Mouse (Mus musculus) kidney, adult 9 months (tissue): Measurements from ENCODE around the gene Cdhr2.
A peak's percentile ranks its signal among the peaks of the same experiment; 100 is the strongest.

Experiments used
- DNase-seq: peaks from one replicate; pipeline ENCODE4 v3.0.0; 2022

The Cdhr2 gene

DNA sequence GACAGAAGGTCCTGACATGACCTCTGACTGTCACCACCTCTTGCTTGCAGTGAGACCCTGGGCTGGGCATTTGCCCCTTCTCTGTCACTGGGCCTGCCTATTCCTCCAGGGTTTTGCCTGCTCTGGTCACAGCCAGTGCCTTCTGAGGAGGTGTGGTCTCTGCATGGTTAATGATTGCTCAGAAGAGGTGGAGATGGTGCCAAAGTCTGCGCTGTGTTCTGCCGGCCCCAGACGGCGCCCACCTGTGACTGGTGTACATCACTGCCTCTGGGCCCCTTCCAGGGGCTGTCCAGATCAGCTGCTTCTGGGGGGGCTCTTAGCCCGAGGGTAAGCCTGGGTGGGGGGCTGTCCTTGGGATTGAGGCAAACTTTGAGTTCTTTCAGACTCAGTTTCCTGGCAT, at the start of gene Cdhr2:
Gene Cdhr2 (plus strand): TSS at position 219 of the 400 bp plus-strand sequence.
- DNase-seq: peak; percentile 90

DNA sequence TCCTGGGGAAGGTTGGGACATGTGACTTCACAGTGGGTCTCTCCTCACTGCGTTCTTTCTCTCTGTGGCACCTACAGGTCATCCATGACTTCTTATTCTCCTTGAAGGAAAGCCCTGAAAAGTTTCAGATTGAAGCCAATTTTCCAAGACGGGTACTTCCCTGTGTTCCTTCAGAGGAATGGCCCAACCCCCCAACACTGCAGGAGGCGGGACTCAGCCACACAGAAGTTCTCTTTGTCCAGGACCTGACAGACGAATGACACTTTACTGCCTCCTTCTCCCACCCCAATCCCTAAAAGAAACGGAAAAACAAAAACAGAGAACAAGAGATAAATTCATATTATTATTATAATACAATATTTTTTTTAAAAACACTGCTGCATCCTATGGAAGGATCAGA, 40.4 kb upstream of the Cdhr2 start:
- DNase-seq: no peak

DNA sequence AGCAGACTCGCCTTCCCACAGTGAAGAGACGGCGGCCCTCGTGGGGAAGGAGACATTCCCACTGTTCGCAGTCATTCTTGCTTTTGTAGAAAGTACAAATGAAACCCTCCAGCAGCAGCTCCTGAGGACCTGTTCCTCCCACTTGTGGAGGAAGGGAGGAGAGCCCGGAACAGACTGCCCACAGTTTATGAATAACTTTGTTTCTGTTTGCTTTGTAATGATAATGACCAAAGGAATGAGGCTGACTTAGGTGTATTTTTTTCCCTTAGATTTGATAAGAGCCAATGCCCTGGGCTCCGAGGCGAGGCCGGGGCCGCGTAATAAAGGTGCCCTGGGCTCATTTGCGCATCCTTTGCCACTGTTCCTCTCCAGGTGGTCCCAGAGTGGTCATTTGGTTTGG, 39.9 kb upstream of the Cdhr2 start:
- DNase-seq: no peak

GRCm38 (mm10) chr13:54663999-54664398, 37.3 kb upstream of the Cdhr2 start:
- no peak for DNase-seq

DNA sequence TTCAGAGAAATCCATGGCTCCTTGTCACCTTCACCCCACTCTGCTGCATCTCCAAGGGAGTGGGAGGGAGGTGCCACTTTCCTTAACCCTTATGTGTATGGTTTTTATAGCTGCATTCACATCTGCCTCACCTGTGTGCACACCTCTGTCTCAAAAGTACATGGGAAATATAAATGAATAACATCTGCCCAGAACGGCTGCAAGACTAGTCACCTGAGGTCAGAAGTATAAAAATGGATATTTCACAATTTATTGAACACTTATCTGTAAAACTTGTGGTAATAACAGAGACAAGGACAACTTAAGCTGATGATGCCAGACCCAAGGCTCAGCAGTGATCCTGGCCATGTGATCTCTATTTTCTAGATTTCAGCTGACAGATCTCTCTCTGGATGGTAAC, 36.8 kb upstream of the Cdhr2 start:
- no peak for DNase-seq

DNA sequence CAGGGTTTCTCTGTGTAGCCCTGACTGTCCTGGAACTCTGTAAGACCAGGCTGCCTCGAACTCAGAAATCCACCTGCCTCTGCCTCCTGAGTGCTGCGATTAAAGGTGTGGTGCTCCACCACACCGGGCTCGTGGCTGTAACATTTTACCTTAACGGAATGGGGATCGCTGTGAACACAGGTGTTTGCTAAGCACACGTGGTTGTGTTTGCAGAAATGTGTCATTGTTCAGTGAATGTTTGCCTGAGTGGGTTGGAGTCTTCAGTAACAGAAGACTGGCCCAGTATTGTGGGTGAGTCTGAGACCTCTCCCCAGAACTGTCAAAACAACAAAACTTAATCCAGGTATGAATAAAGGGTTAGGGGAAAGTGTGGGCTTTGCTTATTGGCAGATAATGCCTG, 36.2 kb upstream of the Cdhr2 start:
- DNase-seq: no peak

DNA sequence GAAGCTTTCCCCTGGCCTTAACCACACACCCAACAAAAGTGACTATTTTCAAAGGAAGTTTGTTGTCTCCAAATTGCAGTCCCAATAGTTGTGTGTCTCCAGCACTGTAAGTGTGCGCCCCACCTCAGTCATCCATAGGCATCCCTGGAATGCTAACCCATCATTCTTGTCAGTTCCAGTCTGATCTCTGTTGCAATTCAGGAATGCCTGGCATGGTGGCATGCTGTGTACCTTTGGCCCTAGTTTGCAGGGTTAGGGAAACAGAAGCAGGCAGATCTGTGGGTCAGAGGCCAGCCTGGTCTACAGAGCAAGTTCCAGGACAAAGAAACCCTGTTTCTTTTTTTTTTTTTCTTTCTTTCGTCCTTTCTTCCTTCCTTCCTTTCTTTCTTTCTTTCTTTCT, 30.8 kb upstream of the Cdhr2 start:
- DNase-seq: peak; percentile 57

DNA sequence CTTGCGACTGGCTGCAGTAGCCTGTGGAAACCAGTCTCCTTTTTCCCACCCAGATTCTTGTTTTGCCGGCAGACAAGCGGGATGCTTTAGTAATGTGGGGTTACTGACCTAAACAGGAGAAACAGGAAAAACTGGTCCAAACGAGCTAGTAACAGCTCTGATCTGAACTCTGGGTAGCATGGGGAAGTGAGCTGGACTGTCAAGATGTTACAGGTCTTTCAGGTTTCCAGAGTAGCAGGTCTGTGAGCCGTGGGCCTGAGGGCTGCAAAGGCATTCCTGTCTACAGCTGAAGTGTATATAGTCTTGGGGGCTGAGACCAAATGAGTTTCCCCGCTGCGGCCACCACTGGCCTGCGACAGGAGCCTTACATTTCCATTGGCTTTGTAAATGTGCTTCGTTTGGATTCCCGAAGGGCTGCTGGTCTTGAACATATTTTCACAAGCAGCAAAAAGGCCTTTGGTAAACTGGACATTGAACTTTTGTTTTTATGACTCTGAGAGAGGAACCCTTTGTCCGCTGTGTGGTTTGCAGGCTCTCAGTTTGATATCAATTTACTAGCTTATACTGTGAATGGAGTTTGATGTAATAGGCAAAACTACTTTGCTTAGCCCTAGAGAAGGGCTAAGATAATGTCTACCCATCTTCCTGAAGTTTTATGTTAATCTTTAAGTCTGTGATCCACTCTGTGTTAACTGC, 25.2 kb upstream of the Cdhr2 start:
- no peak for DNase-seq

GRCm38 (mm10) chr13:54678263-54678662, 23.0 kb upstream of the Cdhr2 start:
- DNase-seq: no peak

DNA sequence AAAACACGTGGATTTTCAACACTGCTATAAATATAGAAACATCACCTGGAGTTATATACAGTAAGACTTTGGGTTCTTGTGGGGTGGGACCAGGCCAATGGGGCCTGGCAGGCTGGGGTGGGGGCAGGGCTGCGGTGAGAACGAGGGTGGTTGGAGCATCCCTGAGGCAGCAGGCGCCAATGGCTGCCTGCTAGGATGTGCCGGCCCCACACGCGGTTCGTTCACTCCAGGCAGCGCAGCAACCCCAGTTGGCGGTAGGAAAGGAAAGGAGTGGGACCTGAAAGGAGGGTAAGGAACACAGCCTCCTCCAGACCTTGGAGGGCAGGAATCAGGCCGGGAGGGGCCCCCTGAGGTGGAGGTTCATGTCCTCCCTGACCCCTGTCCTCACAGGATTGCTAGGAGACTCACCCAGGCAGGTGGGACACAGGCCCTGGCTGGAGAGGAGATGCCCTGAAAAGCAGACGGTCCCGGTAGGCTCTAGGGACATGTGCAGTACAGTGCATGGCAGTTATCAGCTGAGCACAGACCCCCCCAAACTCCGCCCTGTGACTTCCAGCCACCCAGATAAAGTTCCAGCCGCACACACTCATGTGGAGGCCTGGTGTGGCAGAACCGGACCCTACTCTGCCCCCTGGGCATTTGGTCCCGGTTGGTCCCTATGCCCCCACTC, 20.9 kb upstream of the Cdhr2 start:
- DNase-seq: no peak

- no peak for DNase-seq
These were observed 20.0 kb upstream of the Cdhr2 start for GRCm38 (mm10) chr13:54681291-54681690.

- DNase-seq: peak; percentile 7
These were observed 18.0 kb upstream of the Cdhr2 start for GRCm38 (mm10) chr13:54683301-54683700.

DNA sequence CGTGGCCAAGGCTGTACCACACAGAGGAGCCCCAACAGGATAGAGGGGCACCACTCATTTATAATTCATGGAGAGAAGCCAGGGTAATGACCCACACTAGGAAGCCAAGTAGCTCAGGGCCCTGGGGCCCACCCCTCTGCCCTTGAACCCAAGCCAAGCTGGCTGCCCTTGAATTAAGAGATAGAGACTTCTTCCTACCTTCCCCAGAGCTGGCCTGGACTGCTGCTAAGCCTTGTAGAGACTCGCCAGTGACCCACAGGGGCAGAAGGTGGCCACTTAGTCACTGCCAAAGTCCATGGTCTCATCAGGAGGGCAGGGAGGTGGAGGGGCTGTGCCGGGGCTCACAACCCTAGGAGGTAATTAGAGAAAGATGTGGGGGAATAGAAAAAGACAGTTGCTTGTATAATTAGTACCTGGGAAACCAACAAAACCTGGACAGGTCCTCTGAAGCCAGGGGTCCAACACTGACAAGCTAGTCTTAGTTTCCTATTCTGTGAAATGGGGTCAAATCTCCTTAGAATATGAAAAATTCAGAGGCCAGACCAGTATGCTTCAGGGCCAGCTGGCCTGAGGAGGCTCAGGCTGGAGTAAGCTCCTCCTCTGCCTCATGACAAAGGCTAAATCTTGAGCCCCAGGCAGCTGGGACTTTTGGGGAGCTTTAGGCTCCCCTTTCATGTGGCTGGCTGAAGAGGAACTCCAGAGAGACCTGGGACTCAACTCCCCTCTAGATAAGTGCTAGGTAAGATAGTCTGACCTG, 16.9 kb upstream of the Cdhr2 start:
- peak; percentile 37 for DNase-seq

DNA sequence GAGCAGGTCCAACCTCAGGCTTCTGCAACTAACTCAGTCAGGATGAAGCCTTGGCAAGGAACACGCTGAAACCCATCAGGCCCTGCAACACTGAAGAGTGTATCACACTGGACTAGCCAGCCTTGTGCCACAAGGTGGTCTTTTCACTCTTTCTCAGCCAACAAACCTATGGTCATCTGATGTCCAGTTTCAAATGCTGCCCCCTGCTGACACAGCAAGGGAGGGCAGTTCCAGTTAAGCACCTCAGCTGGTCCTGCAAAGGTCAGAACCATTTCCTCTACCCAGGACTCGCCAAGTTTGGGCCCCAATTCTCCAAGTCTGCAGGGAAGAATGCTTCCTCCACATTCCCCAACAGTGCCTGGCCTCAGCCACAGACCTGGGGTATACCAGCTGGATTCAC, 16.1 kb upstream of the Cdhr2 start:
- DNase-seq: peak; percentile 72

- DNase-seq: no peak
These were observed 14.9 kb upstream of the Cdhr2 start for GRCm38 (mm10) chr13:54686139-54687053.

GRCm38 (mm10) chr13:54687096-54687495, 14.2 kb upstream of the Cdhr2 start:
- peak; percentile 83 for DNase-seq

DNA sequence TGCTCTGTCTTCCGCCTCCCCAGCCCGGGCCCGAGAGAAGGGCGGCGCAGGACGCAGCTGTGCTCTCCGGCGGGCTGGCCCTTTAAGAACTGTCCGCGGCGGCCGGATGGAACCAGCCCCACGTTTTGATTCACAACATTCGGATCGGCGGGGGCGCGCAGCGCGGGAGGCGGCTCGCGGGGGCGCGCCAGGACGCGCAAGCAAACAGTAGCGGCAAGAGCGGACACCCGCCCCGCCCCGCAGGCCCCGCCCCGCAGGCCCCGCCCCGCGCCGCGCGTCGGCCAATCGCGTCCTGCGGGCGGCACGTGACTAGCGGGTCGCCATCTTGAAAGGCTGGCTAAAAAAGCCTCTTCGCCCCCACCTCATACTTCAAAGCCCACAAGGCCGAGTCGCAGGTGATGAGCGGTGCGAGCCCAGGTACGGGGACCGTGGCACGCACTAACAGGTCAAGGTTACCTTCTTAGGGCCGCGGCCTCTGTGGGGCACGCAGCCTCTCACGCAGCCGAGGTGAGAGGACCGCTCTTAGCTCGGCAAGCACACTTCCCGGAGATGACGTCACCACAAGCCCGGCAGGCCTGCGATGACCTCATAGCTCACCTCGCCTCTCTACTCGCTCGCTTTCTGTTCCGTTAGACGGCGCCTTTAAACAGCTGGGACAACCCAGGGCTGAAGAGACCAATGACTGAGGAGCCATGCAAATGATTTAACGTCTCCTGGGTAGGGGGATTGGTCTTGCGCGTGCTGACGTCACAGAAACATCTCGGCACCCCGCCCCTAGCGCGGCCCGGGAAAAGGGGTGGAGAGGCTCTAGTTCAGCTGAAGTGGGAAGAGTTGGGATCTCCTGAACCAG, 13.5 kb upstream of the Cdhr2 start:
- DNase-seq: peak; percentile 98

- DNase-seq: no peak
These were observed 11.0 kb upstream of the Cdhr2 start for GRCm38 (mm10) chr13:54690151-54690740.

DNA sequence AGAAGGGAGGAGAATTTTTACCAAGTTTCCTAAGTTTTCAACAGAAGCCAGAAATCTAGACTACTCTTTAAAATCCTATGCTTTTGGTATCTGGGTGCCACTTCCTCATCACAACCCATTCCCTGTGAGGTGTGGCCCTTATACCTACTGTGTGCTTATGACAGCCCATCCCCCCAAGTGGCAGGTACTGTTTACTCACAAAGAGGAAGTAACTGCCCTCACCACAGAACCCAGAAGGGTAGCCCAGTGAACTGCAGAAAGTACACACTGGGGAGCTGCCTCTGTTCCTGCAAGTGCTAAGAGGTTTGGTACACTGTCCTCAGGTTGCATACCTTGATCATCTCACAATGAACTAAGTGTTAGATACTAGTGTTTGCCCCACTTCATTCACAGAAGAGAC, 9.5 kb upstream of the Cdhr2 start:
- peak; percentile 23 for DNase-seq

DNA sequence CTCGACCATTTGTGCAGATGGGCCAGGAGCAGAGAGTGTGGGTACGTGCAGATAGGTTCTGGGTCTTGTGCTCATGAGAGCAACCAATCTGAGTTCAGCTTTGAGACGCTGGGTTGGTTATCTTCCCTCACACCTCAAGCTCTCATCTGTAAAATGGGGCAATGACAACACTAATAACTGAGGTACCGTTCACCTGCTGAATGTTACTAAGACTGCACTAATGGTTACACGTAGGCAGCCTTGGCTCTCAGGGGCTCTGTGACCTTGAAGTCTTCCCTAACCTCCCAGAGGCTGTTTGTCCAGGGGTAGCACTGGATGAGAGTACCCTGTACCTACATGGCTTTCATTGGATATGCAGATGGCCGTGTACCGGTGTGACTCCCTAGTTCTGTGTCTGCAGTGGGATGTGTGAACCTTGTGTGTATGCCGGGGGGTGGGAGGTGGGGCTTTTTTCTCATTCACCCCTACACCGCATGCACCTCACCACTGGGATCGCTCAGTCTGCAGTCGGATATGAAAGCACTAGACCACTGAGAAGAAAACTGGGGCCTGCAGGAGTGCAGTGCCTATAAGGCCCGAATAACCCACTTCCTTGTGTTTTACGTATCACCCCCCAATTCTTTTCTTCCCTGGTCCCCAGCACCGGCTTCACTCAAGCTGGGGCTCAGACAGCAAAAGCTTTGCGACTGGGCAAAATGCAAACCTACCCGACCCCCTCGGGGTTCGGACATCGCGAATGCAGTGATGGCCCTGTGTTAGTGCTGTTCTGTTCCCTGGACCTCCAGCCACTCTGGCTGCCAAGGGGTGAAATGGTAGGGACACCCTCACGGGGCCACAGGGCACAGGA, 8.3 kb upstream of the Cdhr2 start:
- DNase-seq: peak; percentile 41
